Mouse (Mus musculus): ENCODE measurements around the gene Car2.

The Car2 gene

DNA sequence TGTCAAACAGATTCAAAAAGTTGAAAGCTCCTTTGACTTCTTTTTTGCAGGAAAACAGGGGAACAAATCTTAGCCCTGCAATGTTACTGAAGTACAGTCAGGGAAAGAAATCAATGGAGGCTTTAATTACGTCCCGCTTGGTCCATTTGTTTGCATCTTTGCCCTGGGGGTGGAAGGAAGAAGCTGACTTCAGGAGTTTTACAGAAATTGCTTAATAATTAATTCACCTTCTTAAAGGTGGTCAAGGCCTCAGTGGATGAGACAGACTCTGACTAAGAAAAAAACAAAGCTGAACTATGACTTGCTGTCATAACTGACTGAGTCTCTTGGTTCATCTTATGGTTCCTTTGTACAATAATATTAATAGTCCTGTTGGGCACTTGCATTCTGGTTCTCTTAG, 59.6 kb downstream of the Car2 start:
- no peak for DNase-seq (ENCODE audit: low spot score in 2 of 2)

DNA sequence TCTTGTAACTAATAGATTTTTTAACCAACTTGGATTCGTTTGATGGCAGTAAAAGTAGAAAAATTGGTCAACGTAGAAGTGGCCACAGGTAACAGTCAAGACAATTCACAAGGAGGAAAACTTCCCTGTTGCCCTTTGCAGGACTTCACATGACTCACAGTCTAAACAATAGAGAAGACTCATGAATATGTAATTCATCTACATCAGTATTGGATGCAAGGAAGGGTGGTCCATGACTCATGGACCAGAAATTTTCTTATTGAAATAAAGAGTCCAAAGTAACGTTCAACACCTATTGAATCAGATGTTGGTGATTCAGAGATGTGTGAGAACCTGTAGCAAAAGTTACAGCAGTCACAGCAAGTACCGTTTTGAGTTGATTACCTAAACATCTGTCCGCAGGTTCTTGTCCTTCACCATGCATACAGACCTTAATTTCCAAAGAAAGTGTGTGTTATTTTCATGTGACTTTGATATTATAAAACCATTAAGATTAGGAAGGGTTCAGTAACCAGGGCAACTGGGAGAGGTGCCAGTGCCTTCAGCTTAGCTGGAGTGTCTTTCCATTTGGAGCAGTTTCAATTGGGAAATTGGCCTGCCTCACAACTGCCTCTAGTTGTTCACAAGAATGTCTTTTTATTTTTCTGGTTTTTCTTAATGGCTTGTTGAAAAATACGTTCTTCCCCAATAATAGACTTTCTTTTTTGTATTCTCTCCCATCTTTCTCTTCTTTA, 62.2 kb downstream of the Car2 start:
- DNase-seq (ENCODE audit: low spot score in 2 of 2) = peak; percentile 10 to 17

DNA sequence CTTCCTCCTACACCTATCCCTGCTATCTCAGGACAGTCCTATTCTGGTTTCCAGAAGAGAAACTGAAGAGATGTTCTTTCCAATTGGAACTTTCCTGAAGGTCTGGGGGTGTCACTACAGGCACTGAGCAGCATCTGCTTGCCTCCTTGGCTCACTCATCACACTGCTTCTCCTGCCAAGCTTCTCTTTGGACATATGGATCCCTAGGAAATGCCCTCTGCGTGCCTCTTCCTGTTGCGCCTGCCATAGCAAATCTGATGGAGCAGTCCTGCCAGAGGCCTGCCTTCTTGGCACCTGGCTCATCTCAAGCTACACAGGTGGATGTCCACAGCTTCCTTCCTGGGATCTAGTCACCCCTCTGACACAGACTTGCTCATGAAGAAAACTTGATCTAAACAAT, 64.0 kb downstream of the Car2 start:
- DNase-seq (ENCODE audit: low spot score in 2 of 2) = no peak

Measured in right cerebral cortex, adult 2 months (tissue).